Mouse (Mus musculus) CH12.LX (cell line): ENCODE measurements around the gene Pmf1. TPM values are rescaled to one million over a fixed set of nuclear protein-coding genes. Genes with fewer than 3 reads are reported as not detected.

Experiments used
- DNase-seq: peaks from one replicate; pipeline ENCODE4 v3.0.0-alpha.2; 2013; ENCODE audit errors: extremely low read depth
- H3K27ac ChIP-seq: 2 replicates; pipeline ENCODE4 v1.5.1; 2012; ENCODE audit warnings: low read depth, mild to moderate bottlenecking, control low read depth, moderate library complexity; ENCODE audit not compliant: insufficient read depth
- H3K27me3 ChIP-seq: replicated peaks from 2 replicates; pipeline ENCODE3; 2012; ENCODE audit warnings: inconsistent platforms
- H3K36me3 ChIP-seq, 2 experiments: replicated peaks in 1 of 2; 2 replicates each; pipeline versions ENCODE3 to v1.6.1; 2012; ENCODE audit warnings: inconsistent platforms in 1 of 2, low read length in 1 of 2, mild to moderate bottlenecking in 1 of 2, mixed read lengths in 1 of 2, moderate library complexity in 1 of 2; ENCODE audit not compliant: control insufficient read depth in 1 of 2, insufficient read depth in 1 of 2
- H3K4me1 ChIP-seq, 2 experiments: 2 replicates each; pipeline ENCODE4 v1.6.1; 2012; ENCODE audit warnings: inconsistent platforms in 1 of 2, moderate library complexity in 1 of 2; ENCODE audit not compliant: insufficient read depth in 2 of 2, control insufficient read depth in 1 of 2
- H3K4me2 ChIP-seq: 2 replicates; pipeline ENCODE4 v1.6.1; 2012; ENCODE audit warnings: low read depth, mild to moderate bottlenecking, control low read depth; ENCODE audit not compliant: poor library complexity, insufficient read depth, severe bottlenecking
- H3K4me3 ChIP-seq, 3 experiments: fragments of 150-350 bp in 1 of 3; sonication (generic) in 1 of 3; replicated peaks in 1 of 3; 2 replicates each; pipeline versions ENCODE3 to v1.5.1; 2011 to 2012; ENCODE audit warnings: low read depth in 2 of 3, low read length in 2 of 3, mild to moderate bottlenecking in 2 of 3, moderate library complexity in 2 of 3, control low read depth in 1 of 3, improper control_type of control experiment in 1 of 3, inconsistent platforms in 1 of 3, mixed read lengths in 1 of 3; ENCODE audit not compliant: poor library complexity in 1 of 3
- H3K79me2 ChIP-seq: replicated peaks from 2 replicates; pipeline ENCODE4 v1.6.1; 2012; ENCODE audit warnings: mild to moderate bottlenecking, moderate library complexity; ENCODE audit not compliant: control insufficient read depth, poor library complexity, insufficient read depth, severe bottlenecking; ENCODE audit errors: extremely low read depth
- H3K9ac ChIP-seq: 2 replicates; pipeline ENCODE4 v1.6.1; 2012; ENCODE audit warnings: low read depth, mild to moderate bottlenecking, control low read depth, moderate library complexity; ENCODE audit not compliant: insufficient read depth
- H3K9me3 ChIP-seq: replicated peaks from 2 replicates; pipeline ENCODE3; 2012; ENCODE audit warnings: low read length, inconsistent platforms, mixed read lengths
- E2F4 ChIP-seq: IDR thresholded peaks from 2 replicates; pipeline ENCODE4 v1.6.1; 2011; ENCODE audit warnings: low read depth, low read length, improper control_type of control experiment; ENCODE audit not compliant: insufficient replicate concordance
- ELF1 ChIP-seq: IDR thresholded peaks from 2 replicates; pipeline ENCODE4 v1.6.1; 2014; ENCODE audit warnings: low read depth, mild to moderate bottlenecking, inconsistent platforms, low read length, improper control_type of control experiment
- ETS1 ChIP-seq: conservative IDR thresholded peaks from 2 replicates; pipeline ENCODE4 v1.6.1; 2012; ENCODE audit warnings: low read depth, mild to moderate bottlenecking, inconsistent platforms, low read length, improper control_type of control experiment, moderate library complexity
- GABPA ChIP-seq: IDR thresholded peaks from 2 replicates; pipeline ENCODE4 v1.6.1; 2012; ENCODE audit warnings: low read depth, low read length, improper control_type of control experiment, inconsistent platforms; ENCODE audit not compliant: insufficient replicate concordance
- JUN ChIP-seq: IDR thresholded peaks from 2 replicates; pipeline ENCODE4 v1.6.1; 2011; ENCODE audit warnings: low read depth, mild to moderate bottlenecking, low read length, improper control_type of control experiment, moderate library complexity; ENCODE audit not compliant: insufficient read depth
- JUND ChIP-seq: conservative IDR thresholded peaks from 2 replicates; pipeline ENCODE4 v1.6.1; 2011; ENCODE audit warnings: low read depth, low read length, improper control_type of control experiment
- KAT2A ChIP-seq: IDR thresholded peaks from 2 replicates; pipeline ENCODE4 v1.6.1; 2012; ENCODE audit warnings: low read length, improper control_type of control experiment, inconsistent platforms; ENCODE audit not compliant: insufficient replicate concordance
- POLR2A ChIP-seq: IDR thresholded peaks from 2 replicates; pipeline ENCODE4 v1.6.1; 2011; ENCODE audit warnings: low read depth, mild to moderate bottlenecking, improper control_type of control experiment, low read length
- POLR2AphosphoS2 ChIP-seq: IDR thresholded peaks from 2 replicates; pipeline ENCODE4 v1.6.1; 2011; ENCODE audit warnings: low read depth, low read length, improper control_type of control experiment
- SIN3A ChIP-seq: IDR thresholded peaks from 2 replicates; pipeline ENCODE4 v1.6.1; 2012; ENCODE audit warnings: low read length, improper control_type of control experiment, inconsistent platforms
- TCF12 ChIP-seq: IDR thresholded peaks from 2 replicates; pipeline ENCODE4 v1.6.1; 2014; ENCODE audit warnings: low read depth, mild to moderate bottlenecking, inconsistent platforms, low read length, improper control_type of control experiment
- USF2 ChIP-seq: conservative IDR thresholded peaks from 2 replicates; pipeline ENCODE4 v1.6.1; 2011; ENCODE audit warnings: low read depth, low read length, improper control_type of control experiment
- ZC3H11A ChIP-seq: IDR thresholded peaks from 2 replicates; pipeline ENCODE4 v1.6.1; 2012; ENCODE audit warnings: low read depth, mild to moderate bottlenecking, inconsistent platforms, low read length, improper control_type of control experiment
- ZKSCAN1 ChIP-seq: IDR thresholded peaks from 2 replicates; pipeline ENCODE4 v1.6.1; 2012; ENCODE audit warnings: low read depth, inconsistent platforms, low read length, improper control_type of control experiment, borderline replicate concordance
- ZNF384 ChIP-seq: IDR thresholded peaks from 2 replicates; pipeline ENCODE4 v1.6.1; 2012; ENCODE audit warnings: low read depth, low read length, improper control_type of control experiment, inconsistent platforms
- dilution Hi-C: fragments of 300-500 bp; cut with MboI; formaldehyde crosslinking; loops from 2 replicates; pipeline ENCODE4 v1.14.3; 2020; ENCODE audit warnings: low sequenced_read_pairs; ENCODE audit not compliant: extremely low pct_unique_long_range_greater_than_20kb, extremely low pct_ligation_motif_present
- in situ Hi-C: fragments of 300-500 bp; cut with MboI; formaldehyde crosslinking; loops from 3 replicates; pipeline ENCODE4 v1.14.3; 2019; ENCODE audit warnings: low sequenced_read_pairs, low pct_ligation_motif_present, low pct_unique_long_range_greater_than_20kb, mixed read lengths
- polyA plus RNA-seq: library from polyadenylated mRNA; unstranded; fragments of >175 nt; gene quantifications from 2 replicates; pipeline ENCODE4 v1.2.1, GENCODE M21; 2012; ENCODE audit warnings: low read depth; ENCODE audit not compliant: insufficient read length
- total RNA-seq, 2 experiments: library from RNA; depleted of rRNA; stranded (reverse); fragments of 300-350 nt in 1 of 2; fragments of >200 nt in 1 of 2; gene quantifications; 2 replicates each; pipeline ENCODE4 v1.2.3; 2012 to 2014

The Pmf1 gene
- total and polyA plus RNA-seq, 3 experiments: 99.9 to 144 (median 104) TPM

DNA sequence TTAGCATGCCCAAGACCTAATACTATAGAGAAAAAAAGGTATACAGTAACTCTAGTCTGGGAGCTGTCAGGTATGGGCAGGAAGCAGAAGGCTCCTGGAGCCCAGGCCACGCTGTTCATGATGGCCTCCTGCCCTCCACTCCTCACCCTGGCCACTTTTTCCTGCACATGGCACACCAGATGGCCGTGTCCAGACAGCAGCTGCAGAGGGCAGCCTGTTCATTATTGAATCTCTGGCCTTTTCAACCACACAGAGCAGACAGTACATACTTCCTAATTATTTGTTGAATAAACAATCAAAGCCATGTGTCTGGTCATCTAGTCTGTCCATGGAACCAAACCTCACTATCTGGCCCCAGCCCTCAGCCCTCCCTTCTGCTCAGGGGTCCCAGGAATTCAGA is 11.5 kb downstream of the Pmf1 start:
- no peak for DNase-seq
- H3K9me3 ChIP-seq: peaks cover 2% of the 10 kb centered on the region
- TF ChIP-seq KAT2A (no peak), JUN (no peak), E2F4 (no peak), POLR2AphosphoS2 (no peak), USF2 (no peak), ZKSCAN1 (no peak), GABPA (no peak), POLR2A (no peak), TCF12 (no peak), ETS1 (no peak)
- peaks cover 13 to 47% of the 10 kb centered on the region in 2 experiments for H3K4me1 ChIP-seq
- no peak overlapping the region for H3K4me2 ChIP-seq
- H3K27ac ChIP-seq: no peak overlapping the region
- in situ Hi-C loops: no loop called here
- H3K79me2 ChIP-seq: peaks cover 3% of the 10 kb centered on the region; the same call in 1 of the 2 replicates
- H3K36me3 ChIP-seq: peaks cover 30 to 88% of the 10 kb centered on the region in 2 experiments
- no peak overlapping the region for H3K9ac ChIP-seq
- dilution Hi-C loops: no loop called here
- H3K27me3 ChIP-seq: no peaks in the 10 kb centered on the region
- no peak overlapping the region for H3K4me3 ChIP-seq

DNA sequence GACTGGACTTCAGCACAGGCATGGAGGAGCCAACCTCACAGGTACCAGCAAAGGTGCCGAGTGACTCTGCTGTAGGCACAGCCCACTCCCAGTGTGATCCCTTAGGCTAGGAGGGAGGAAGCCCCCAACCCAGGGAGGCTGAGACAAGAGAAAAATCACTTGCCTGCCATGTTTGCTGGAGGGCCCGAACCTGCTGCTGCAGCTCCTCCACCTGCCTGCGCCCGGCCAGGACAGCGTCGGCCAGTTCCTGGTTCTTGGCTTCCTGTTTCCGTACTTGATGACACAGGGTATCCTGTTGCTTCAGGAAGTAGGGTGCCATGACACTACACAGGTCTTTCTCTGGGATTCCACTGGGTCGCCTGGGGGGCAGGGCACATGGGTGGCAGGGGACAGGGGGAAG is 14.4 kb downstream of the Pmf1 start:
- Histone ChIP-seq H3K79me2 (no peaks in the 10 kb centered on the region), H3K27me3 (no peaks in the 10 kb centered on the region), H3K27ac (no peak overlapping the region), H3K9me3 (peaks cover 2% of the 10 kb centered on the region), H3K4me3 (peak overlapping the region in 2 of 3 experiments; percentile 4 to 38), H3K9ac (no peak overlapping the region)
- dilution Hi-C loops: no loop called here
- peak; percentile 27 for DNase-seq
- no peak for TF ChIP-seq USF2
- TF ChIP-seq SIN3A: no peak
- TF ChIP-seq ZNF384: no peak
- no peak for TF ChIP-seq JUND
- TF ChIP-seq ELF1: peak; percentile 59
- TF ChIP-seq ZC3H11A: no peak
- TF ChIP-seq, all 38 proteins: peak for 1
- in situ Hi-C loops: no loop called here
- Histone ChIP-seq H3K4me2 (no peak overlapping the region), H3K36me3 (peaks cover 23 to 85% of the 10 kb centered on the region in 2 experiments), H3K4me1 (peaks cover 13 to 40% of the 10 kb centered on the region in 2 experiments)
